Mouse (Mus musculus): ENCODE measurements around the gene Tmem120a. TPM values are rescaled to one million over a fixed set of nuclear protein-coding genes. Genes with fewer than 3 reads are reported as not detected.

The Tmem120a gene
- 87.2 and 87.8 TPM in 2 replicates for polyA plus RNA-seq (2015; fragmentation: Nextera tagmentation; extraction: Ambion mirVana)

DNA sequence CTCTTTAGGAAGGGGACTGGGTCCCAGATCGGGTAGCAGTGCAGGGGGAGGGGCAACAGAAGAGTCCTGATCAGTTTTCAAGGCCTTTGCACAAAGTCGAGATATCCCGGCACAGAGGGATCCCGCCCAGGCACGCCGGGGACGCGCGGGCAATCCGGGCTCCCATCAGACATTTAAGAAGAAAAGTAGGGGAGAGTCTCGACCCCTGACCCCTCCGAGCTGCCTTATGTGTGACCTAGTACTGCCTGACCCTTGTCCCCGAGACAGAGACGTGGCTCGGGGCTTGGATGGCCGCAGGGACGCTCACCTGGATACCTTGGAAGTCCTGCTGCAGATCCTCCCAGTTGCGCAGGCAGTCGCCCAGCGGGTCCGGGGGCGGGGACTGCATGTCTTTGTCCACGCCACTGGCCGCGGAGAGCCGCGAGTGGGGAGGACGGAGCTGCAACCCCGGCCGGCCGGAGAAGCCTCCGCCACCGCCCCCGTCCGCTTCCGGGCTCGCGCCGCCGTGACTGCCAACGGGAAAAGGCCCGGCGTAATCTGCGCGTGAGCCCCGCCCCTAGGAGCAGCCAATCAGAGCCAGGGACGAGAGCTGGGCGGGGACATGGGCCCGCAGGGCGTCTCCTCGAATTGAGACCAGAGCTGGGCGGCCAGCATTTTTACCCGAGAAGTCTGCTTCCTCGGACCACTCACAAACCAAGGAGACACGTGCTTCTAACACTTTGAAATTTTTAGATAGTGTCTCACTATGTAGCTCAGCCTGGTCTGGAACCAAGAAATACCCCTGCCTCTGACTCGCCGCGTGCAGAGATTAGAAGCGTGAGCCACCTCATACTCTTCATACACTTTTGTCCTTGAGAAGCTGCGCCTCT is at the start of gene Tmem120a:
Tmem120a (minus strand) TSS at position 708 of the 869 bp plus-strand sequence.
- H3K4me1 ChIP-seq (ENCODE audit: control insufficient read depth, insufficient read depth, low read length) = peaks cover 10% of the 10 kb centered on the region
- H3K9me3 ChIP-seq (replicated peaks; ENCODE audit: control insufficient read depth, low read length, poor library complexity, severe bottlenecking) = no peaks in the 10 kb centered on the region; the same call in 1 of the 2 replicates
- H3K4me3 ChIP-seq (ENCODE audit: low read depth, low read length) = peak within 1 kb of the TSS; percentile 86
- peak; percentile 95 for ATAC-seq
- peak within 1 kb of the TSS; percentile 32; the same call in 1 of the 2 replicates for H3K27ac ChIP-seq (ENCODE audit: low read length)
- H3K9ac ChIP-seq (ENCODE audit: low read depth, low read length) = peak within 1 kb of the TSS; percentile 79
- H3K36me3 ChIP-seq (ENCODE audit: control insufficient read depth, insufficient read depth, low read length) = 0 out of 2 replicates have a peak, but pooled peaks cover 11% of the 10 kb centered on the region
- H3K4me2 ChIP-seq (ENCODE audit: low read length) = peak within 1 kb of the TSS; percentile 93
- H3K27me3 ChIP-seq (ENCODE audit: control insufficient read depth, insufficient read depth, low read depth, low read length) = no peaks in the 10 kb centered on the region
- WGBS = under 1% methylated on average over 57 of the region's 60 CpGs

DNA sequence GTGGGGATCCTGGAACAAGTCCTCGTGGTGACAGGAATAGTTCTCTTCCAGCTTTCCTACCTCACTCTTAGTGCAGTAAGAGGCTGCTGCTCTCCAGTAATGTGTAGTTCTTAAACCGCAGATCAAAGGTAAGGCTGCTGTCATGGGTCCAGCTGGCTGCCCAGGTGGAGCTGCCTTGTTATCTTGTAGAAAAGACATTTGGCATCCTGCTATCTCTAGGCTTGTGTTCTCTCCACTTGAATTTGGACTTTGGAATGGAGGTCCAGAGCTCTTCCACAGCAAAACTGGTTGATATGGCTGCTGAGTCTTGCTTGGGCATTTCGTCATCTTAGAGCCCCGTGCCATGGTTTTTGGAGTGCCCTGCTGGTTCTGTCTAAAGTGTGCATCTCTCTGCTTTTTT is 38.7 kb upstream of the Tmem120a start:
- H3K27me3 ChIP-seq (ENCODE audit: control insufficient read depth, insufficient read depth, low read depth, low read length) = no peaks in the 10 kb centered on the region
- H3K27ac ChIP-seq (ENCODE audit: low read length) = no peak overlapping the region
- no peak overlapping the region for H3K4me3 ChIP-seq (ENCODE audit: low read depth, low read length)
- H3K4me2 ChIP-seq (ENCODE audit: low read length) = no peak overlapping the region
- H3K9ac ChIP-seq (ENCODE audit: low read depth, low read length) = no peak overlapping the region
- H3K36me3 ChIP-seq (ENCODE audit: control insufficient read depth, insufficient read depth, low read length) = peaks cover 37% of the 10 kb centered on the region
- no peak for ATAC-seq
- H3K9me3 ChIP-seq (replicated peaks; ENCODE audit: control insufficient read depth, low read length, poor library complexity, severe bottlenecking) = no peaks in the 10 kb centered on the region
- 95% methylated on average over 4 of the region's 4 CpGs for WGBS
- peaks cover 18% of the 10 kb centered on the region for H3K4me1 ChIP-seq (ENCODE audit: control insufficient read depth, insufficient read depth, low read length)

- no peak overlapping the region for H3K27ac ChIP-seq (ENCODE audit: low read length)
- H3K9ac ChIP-seq (ENCODE audit: low read depth, low read length) = no peak overlapping the region; the same call in 1 of the 2 replicates
- H3K36me3 ChIP-seq (ENCODE audit: control insufficient read depth, insufficient read depth, low read length) = peaks cover 16% of the 10 kb centered on the region
- H3K27me3 ChIP-seq (ENCODE audit: control insufficient read depth, insufficient read depth, low read depth, low read length) = no peaks in the 10 kb centered on the region
- peaks cover 25% of the 10 kb centered on the region for H3K4me1 ChIP-seq (ENCODE audit: control insufficient read depth, insufficient read depth, low read length)
- no peak overlapping the region for H3K4me3 ChIP-seq (ENCODE audit: low read depth, low read length)
- no peaks in the 10 kb centered on the region for H3K9me3 ChIP-seq (replicated peaks; ENCODE audit: control insufficient read depth, low read length, poor library complexity, severe bottlenecking)
- H3K4me2 ChIP-seq (ENCODE audit: low read length) = no peak overlapping the region
- WGBS = 80% methylated on average over 8 of the region's 8 CpGs
- no peak for ATAC-seq
Measured at GRCm38 (mm10) chr5:135780331-135780730, 36.1 kb upstream of the Tmem120a start.

- ATAC-seq = peak; percentile 98
- peaks cover 25% of the 10 kb centered on the region for H3K4me1 ChIP-seq (ENCODE audit: control insufficient read depth, insufficient read depth, low read length)
- H3K4me2 ChIP-seq (ENCODE audit: low read length) = peak within 1 kb of the TSS; percentile 94
- no peaks in the 10 kb centered on the region for H3K9me3 ChIP-seq (replicated peaks; ENCODE audit: control insufficient read depth, low read length, poor library complexity, severe bottlenecking)
- H3K9ac ChIP-seq (ENCODE audit: low read depth, low read length) = peak within 1 kb of the TSS; percentile 98
- peaks cover 9% of the 10 kb centered on the region for H3K36me3 ChIP-seq (ENCODE audit: control insufficient read depth, insufficient read depth, low read length)
- H3K4me3 ChIP-seq (ENCODE audit: low read depth, low read length) = peak within 1 kb of the TSS; percentile 93
- H3K27me3 ChIP-seq (ENCODE audit: control insufficient read depth, insufficient read depth, low read depth, low read length) = no peaks in the 10 kb centered on the region
- H3K27ac ChIP-seq (ENCODE audit: low read length) = peak within 1 kb of the TSS; percentile 96
- WGBS = 1% methylated on average over 70 of the region's 70 CpGs
Measured at GRCm38 (mm10) chr5:135778471-135779445, 34.5 kb upstream of the Tmem120a start, which contains the start of gene Mdh2. TSS of gene Mdh2 (plus strand) at chr5:135778480.

- H3K9me3 ChIP-seq (replicated peaks; ENCODE audit: control insufficient read depth, low read length, poor library complexity, severe bottlenecking) = no peaks in the 10 kb centered on the region
- H3K4me2 ChIP-seq (ENCODE audit: low read length) = peak within 1 kb of the TSS; percentile 94
- peak; percentile 92 for ATAC-seq
- H3K4me1 ChIP-seq (ENCODE audit: control insufficient read depth, insufficient read depth, low read length) = peaks cover 25% of the 10 kb centered on the region
- 0 out of 2 replicates have a peak, but pooled peaks cover 2% of the 10 kb centered on the region for H3K36me3 ChIP-seq (ENCODE audit: control insufficient read depth, insufficient read depth, low read length)
- peak within 1 kb of the TSS; percentile 93 for H3K4me3 ChIP-seq (ENCODE audit: low read depth, low read length)
- peak within 1 kb of the TSS; percentile 98 for H3K9ac ChIP-seq (ENCODE audit: low read depth, low read length)
- peak within 1 kb of the TSS; percentile 96 for H3K27ac ChIP-seq (ENCODE audit: low read length)
- H3K27me3 ChIP-seq (ENCODE audit: control insufficient read depth, insufficient read depth, low read depth, low read length) = no peaks in the 10 kb centered on the region
- under 1% methylated on average over 37 of the region's 45 CpGs for WGBS
Measured at GRCm38 (mm10) chr5:135777796-135778470, 33.7 kb upstream of the Tmem120a start, which contains the start of gene Styxl1. TSS of gene Styxl1 (minus strand) at chr5:135778385.

DNA sequence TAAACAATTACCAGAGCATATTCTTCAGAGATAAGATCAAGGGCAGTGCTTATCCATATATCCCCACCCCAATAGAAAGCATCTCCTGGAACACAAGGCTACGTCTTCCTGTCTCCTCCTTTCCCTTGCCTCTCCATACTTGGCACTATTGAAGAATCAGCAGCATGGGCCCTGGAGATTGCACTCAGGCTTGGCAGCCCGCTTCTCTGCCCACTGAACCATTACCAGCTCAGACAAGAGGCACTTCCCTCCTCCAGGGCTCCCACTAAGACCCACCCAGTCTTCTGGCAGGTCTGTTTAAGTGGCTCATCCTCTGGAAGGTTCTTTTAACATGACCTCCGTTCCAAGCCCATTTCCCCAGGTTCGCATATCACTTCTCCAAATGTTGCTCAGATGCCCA is 32.3 kb upstream of the Tmem120a start:
- H3K4me2 ChIP-seq (ENCODE audit: low read length) = no peak overlapping the region
- no peaks in the 10 kb centered on the region for H3K27me3 ChIP-seq (ENCODE audit: control insufficient read depth, insufficient read depth, low read depth, low read length)
- H3K9me3 ChIP-seq (replicated peaks; ENCODE audit: control insufficient read depth, low read length, poor library complexity, severe bottlenecking) = no peaks in the 10 kb centered on the region
- no peak overlapping the region for H3K9ac ChIP-seq (ENCODE audit: low read depth, low read length)
- no peak overlapping the region for H3K4me3 ChIP-seq (ENCODE audit: low read depth, low read length)
- no peak overlapping the region for H3K27ac ChIP-seq (ENCODE audit: low read length)
- H3K36me3 ChIP-seq (ENCODE audit: control insufficient read depth, insufficient read depth, low read length) = no peaks in the 10 kb centered on the region
- peaks cover 25% of the 10 kb centered on the region for H3K4me1 ChIP-seq (ENCODE audit: control insufficient read depth, insufficient read depth, low read length)
- 88% methylated on average over 4 of the region's 4 CpGs for WGBS
- ATAC-seq = no peak

DNA sequence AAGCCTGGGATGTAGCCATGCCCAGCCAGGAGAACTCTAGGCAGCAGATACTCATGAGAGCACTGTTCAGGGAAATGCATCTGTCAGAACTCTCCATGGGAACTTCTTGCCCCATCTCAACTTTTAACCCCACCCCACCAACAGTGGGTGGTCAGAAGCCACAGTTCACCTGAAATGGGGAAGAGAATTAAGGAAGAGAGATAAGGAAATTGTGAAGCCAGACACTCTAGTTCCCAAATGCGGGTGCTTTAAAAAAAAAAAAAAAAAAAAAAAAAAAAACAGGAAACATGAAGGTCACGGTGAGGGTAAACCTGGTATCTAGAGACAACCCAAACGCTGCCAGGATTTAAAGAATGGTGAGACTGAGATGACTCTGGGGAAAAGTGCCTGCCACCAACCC is 28.3 kb upstream of the Tmem120a start:
- no peaks in the 10 kb centered on the region for H3K36me3 ChIP-seq (ENCODE audit: control insufficient read depth, insufficient read depth, low read length)
- H3K4me1 ChIP-seq (ENCODE audit: control insufficient read depth, insufficient read depth, low read length) = peaks cover 4% of the 10 kb centered on the region
- 84% methylated on average over 3 of the region's 3 CpGs for WGBS
- H3K9me3 ChIP-seq (replicated peaks; ENCODE audit: control insufficient read depth, low read length, poor library complexity, severe bottlenecking) = no peaks in the 10 kb centered on the region
- H3K9ac ChIP-seq (ENCODE audit: low read depth, low read length) = no peak overlapping the region
- H3K27me3 ChIP-seq (ENCODE audit: control insufficient read depth, insufficient read depth, low read depth, low read length) = no peaks in the 10 kb centered on the region
- no peak overlapping the region for H3K27ac ChIP-seq (ENCODE audit: low read length)
- H3K4me3 ChIP-seq (ENCODE audit: low read depth, low read length) = no peak overlapping the region
- ATAC-seq = no peak
- no peak overlapping the region for H3K4me2 ChIP-seq (ENCODE audit: low read length)

GRCm38 (mm10) chr5:135764971-135765370 is 20.7 kb upstream of the Tmem120a start:
- ATAC-seq = no peak
- Histone ChIP-seq H3K4me3 (ENCODE audit: low read depth, low read length) (no peak overlapping the region), H3K9me3 (replicated peaks; ENCODE audit: control insufficient read depth, low read length, poor library complexity, severe bottlenecking) (no peaks in the 10 kb centered on the region), H3K9ac (ENCODE audit: low read depth, low read length) (no peak overlapping the region), H3K27ac (ENCODE audit: low read length) (no peak overlapping the region), H3K36me3 (ENCODE audit: control insufficient read depth, insufficient read depth, low read length) (no peaks in the 10 kb centered on the region), H3K27me3 (ENCODE audit: control insufficient read depth, insufficient read depth, low read depth, low read length) (no peaks in the 10 kb centered on the region), H3K4me2 (ENCODE audit: low read length) (no peak overlapping the region), H3K4me1 (ENCODE audit: control insufficient read depth, insufficient read depth, low read length) (no peaks in the 10 kb centered on the region)
- WGBS = 73% methylated on average over 3 of the region's 3 CpGs

Data from midbrain, embryonic 16.5 days (tissue).